Mouse (Mus musculus) embryonic fibroblast, embryonic 13.5 days (primary cell): ENCODE data around the gene Slc16a1.

ENCODE experiments used
- CTCF ChIP-seq: IDR thresholded peaks from 2 replicates; pipeline ENCODE4 v1.5.1; 2011; ENCODE audit warnings: mild to moderate bottlenecking, control low read depth, low read length, moderate library complexity, borderline replicate concordance; ENCODE audit not compliant: insufficient read depth
- POLR2A ChIP-seq: IDR thresholded peaks from 2 replicates; pipeline ENCODE4 v1.6.1; 2011; ENCODE audit warnings: low read depth, mild to moderate bottlenecking, control low read depth, low read length, moderate library complexity

GRCm38 (mm10) chr3:104641313-104641712 lies 2.8 kb downstream of the Slc16a1 start:
- no peak for TF ChIP-seq POLR2A
- no peak for TF ChIP-seq CTCF
